In the genomic region with DNA sequence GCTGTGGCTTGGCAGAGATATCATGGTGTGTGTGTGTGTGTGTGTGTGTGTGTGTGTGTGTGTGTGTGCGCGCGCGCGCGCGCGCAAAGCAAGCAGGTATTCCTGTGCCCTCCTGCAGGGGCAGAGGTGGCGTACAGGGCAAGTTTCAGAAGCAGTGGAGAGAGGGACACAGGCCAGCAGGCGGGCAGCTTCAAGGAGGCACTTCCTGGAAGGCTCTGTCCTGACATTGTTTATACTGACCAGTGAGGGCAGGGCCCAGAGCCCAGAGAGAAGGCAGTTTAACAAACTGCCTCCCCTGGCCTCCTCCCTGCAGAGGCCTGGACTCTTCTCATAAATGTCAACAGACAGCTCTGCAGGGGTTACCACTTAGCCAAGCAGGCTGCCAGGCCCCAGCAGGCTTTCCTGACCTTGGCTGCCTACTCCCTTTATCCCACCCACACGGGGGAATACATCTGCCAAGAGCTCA, we compare ENCODE assay signal across 9 mouse cellular contexts. TPM values are rescaled to one million over a fixed set of nuclear protein-coding genes. Genes with fewer than 3 reads are reported as not detected.
DNase-seq lines count a peak whose midpoint lies in the region; ATAC-seq and TF ChIP-seq lines count a peak whose summit lies in the region.
"Had no signal": no experiment of that assay in that cellular context is flagged by ENCODE, and none has a peak within 500 bp of the region (broad histone marks: within the 10 kb centered on the region; RNA-seq: fewer than 3 reads in every experiment).

No protein-coding gene starts in this region.

- peak; percentile 14; the same call in 1 of the 2 replicates for TF ChIP-seq CTCF in liver, embryonic 14.5 days (IDR thresholded peaks at IDR 0.05; ENCODE audit: low read depth)

- no peak overlapping the region for H3K4me2 ChIP-seq in forebrain, embryonic 12.5 days
- no peak overlapping the region for H3K4me2 ChIP-seq in forebrain, embryonic 16.5 days (ENCODE audit: low read length)
- H3K4me2 ChIP-seq in liver, embryonic 14.5 days (ENCODE audit: low read depth), result no peak overlapping the region

- no peaks in the 10 kb centered on the region for H3K36me3 ChIP-seq in forebrain, embryonic 12.5 days (replicated peaks)
- H3K36me3 ChIP-seq in forebrain, embryonic 16.5 days (ENCODE audit: control insufficient read depth, insufficient read depth), result no peaks in the 10 kb centered on the region
- no peaks in the 10 kb centered on the region for H3K36me3 ChIP-seq in liver, embryonic 14.5 days (replicated peaks; ENCODE audit: control insufficient read depth, insufficient read depth, low read depth)
- H3K36me3 ChIP-seq: G1E had no signal

- DNase-seq in 3134 (ENCODE audit: extremely low read depth, insufficient read length, low spot score), result peak; percentile 77
- DNase-seq in cerebellum, postnatal 14 days, result peak; percentile 40 to 67
- DNase-seq in induced T-regulatory cell, adult 2 months (ENCODE audit: low read depth), result peak; percentile 29
- no peak for DNase-seq in liver, embryonic 14.5 days (ENCODE audit: low read depth in 3 of 3, low spot score in 3 of 3)
- DNase-seq in yolk sac, embryonic 10.5 days (ENCODE audit: low spot score), result peak; percentile 76
- DNase-seq in thymus, postnatal 4 days, result no peak

- H3K4me1 ChIP-seq in forebrain, embryonic 12.5 days, result peaks cover 13% of the 10 kb centered on the region
- H3K4me1 ChIP-seq in forebrain, embryonic 16.5 days (replicated peaks; ENCODE audit: control insufficient read depth, insufficient read depth, low read length), result 0 out of 2 replicates have a peak, but pooled peaks cover 7% of the 10 kb centered on the region
- H3K4me1 ChIP-seq in liver, embryonic 14.5 days (replicated peaks; ENCODE audit: control insufficient read depth in 2 of 2, insufficient read depth in 2 of 2, low read length in 1 of 2), result peaks cover 0 to 10% of the 10 kb centered on the region in 2 experiments; a peak in 2 of 4 replicates

- H3K27me3 ChIP-seq in forebrain, embryonic 12.5 days, result no peaks in the 10 kb centered on the region
- H3K27me3 ChIP-seq in forebrain, embryonic 16.5 days (replicated peaks; ENCODE audit: control insufficient read depth, insufficient read depth, low read length), result no peaks in the 10 kb centered on the region
- H3K27me3 ChIP-seq in liver, embryonic 14.5 days (ENCODE audit: control insufficient read depth, insufficient read depth, low read length), result no peaks in the 10 kb centered on the region

- H3K27ac ChIP-seq in forebrain, embryonic 12.5 days, result 0 out of 2 replicates have a peak overlapping the region, but pooled peaks have one; percentile 10
- no peak overlapping the region for H3K27ac ChIP-seq in forebrain, embryonic 16.5 days (ENCODE audit: low read length)
- H3K27ac ChIP-seq in liver, embryonic 14.5 days, result no peak overlapping the region

- no peak for ATAC-seq in forebrain, embryonic 12.5 days (ENCODE audit: low FRiP score)
- no peak for ATAC-seq in forebrain, embryonic 16.5 days
- ATAC-seq in liver, embryonic 14.5 days (ENCODE audit: insufficient read depth), result peak; percentile 13; the same call in 1 of the 2 replicates

- no peaks in the 10 kb centered on the region for H3K9me3 ChIP-seq in forebrain, embryonic 12.5 days
- no peaks in the 10 kb centered on the region for H3K9me3 ChIP-seq in forebrain, embryonic 16.5 days (ENCODE audit: control insufficient read depth, low read length)
- H3K9me3 ChIP-seq in liver, embryonic 14.5 days (ENCODE audit: control insufficient read depth, low read length), result no peaks in the 10 kb centered on the region
- H3K9me3 ChIP-seq: G1E had no signal

- WGBS in forebrain, embryonic 12.5 days, result 83% methylated on average over 11 of the region's 11 CpGs
- 86% methylated on average over 11 of the region's 11 CpGs for whole genome bisulfite sequencing in forebrain, embryonic 16.5 days
- 67% methylated on average over 11 of the region's 11 CpGs for WGBS in liver, embryonic 14.5 days (ENCODE audit: insufficient replicate concordance)

- TF ChIP-seq EP300 in liver, embryonic 14.5 days (IDR thresholded peaks at IDR 0.05; ENCODE audit: low read depth), result no peak

- H3K9ac ChIP-seq in forebrain, embryonic 12.5 days, result no peak overlapping the region
- no peak overlapping the region for H3K9ac ChIP-seq in forebrain, embryonic 16.5 days (replicated peaks; ENCODE audit: low read depth, low read length)
- no peak overlapping the region for H3K9ac ChIP-seq in liver, embryonic 14.5 days (replicated peaks)

- no peak overlapping the region for H3K4me3 ChIP-seq in forebrain, embryonic 12.5 days (replicated peaks)
- no peak overlapping the region for H3K4me3 ChIP-seq in forebrain, embryonic 16.5 days (replicated peaks; ENCODE audit: low read length)
- H3K4me3 ChIP-seq in liver, embryonic 14.5 days (ENCODE audit: insufficient read depth in 1 of 2, low read depth in 2 of 2, low read length in 2 of 2), result no peak overlapping the region

RNA-seq across cellular contexts. Expression of a gene that starts 31.1 kb away (rescaled TPM):
- 32.4 and 35.6 TPM in 2 replicates for polyA plus RNA-seq in forebrain, embryonic 12.5 days (2016; fragmentation: Nextera tagmentation; extraction: Ambion mirVana)
- polyA plus RNA-seq in forebrain, embryonic 16.5 days (2015; fragmentation: Nextera tagmentation; extraction: Ambion mirVana), result 24.1 and 26.3 TPM in 2 replicates
- polyA plus RNA-seq in liver, embryonic 14.5 days (2012; rRNA removed), result 42.5 and 44.2 TPM in 2 replicates
- 28.8 and 35.7 TPM in 2 replicates for polyA plus RNA-seq in liver, embryonic 14.5 days (2014; fragmentation: Nextera tagmentation; extraction: Ambion mirVana)

RNA-seq across cellular contexts. Expression of a gene that starts 43.8 kb away (rescaled TPM):
- 12.3 and 14.2 TPM in 2 replicates for polyA plus RNA-seq in forebrain, embryonic 12.5 days (2016; fragmentation: Nextera tagmentation; extraction: Ambion mirVana)
- polyA plus RNA-seq in forebrain, embryonic 16.5 days (2015; fragmentation: Nextera tagmentation; extraction: Ambion mirVana), result 10.4 and 13.7 TPM in 2 replicates
- polyA plus RNA-seq in liver, embryonic 14.5 days (2012; rRNA removed), result 5.1 and 5.7 TPM in 2 replicates
- 5.7 and 6.6 TPM in 2 replicates for polyA plus RNA-seq in liver, embryonic 14.5 days (2014; fragmentation: Nextera tagmentation; extraction: Ambion mirVana)
- polyA plus RNA-seq: G1E had no signal

Comparison
In these comparisons a context has a peak if more than half of its experiments do, and no peak if none do; other contexts are left out.
1. DNase-seq: peak in 3134 (single experiment), cerebellum, postnatal 14 days (2 of 2), induced T-regulatory cell, adult 2 months (single experiment) and yolk sac, embryonic 10.5 days (single experiment); none in liver, embryonic 14.5 days (0 of 3) and thymus, postnatal 4 days (single experiment).